Mouse (Mus musculus) gastrocnemius, adult 18-20 months (tissue): Measurements from ENCODE around the gene Gnb1l. TPM values are rescaled to one million over a fixed set of nuclear protein-coding genes. Genes with fewer than 3 reads are reported as not detected.

Source experiments
- DNase-seq: peaks from one replicate; pipeline ENCODE4 v3.0.0; 2021; ENCODE audit warnings: low spot score
- long read RNA-seq, 2 experiments: library from polyadenylated mRNA; stranded (forward); transcript quantifications; one replicate each; pipeline ENCODE4 v2.0.0; 2021
- total RNA-seq, 2 experiments: library from RNA; stranded (reverse); gene quantifications; 2 replicates each; pipeline ENCODE4 v1.2.3; 2021

Gene Gnb1l
- 1 to 10 TPM; 3.2 to 5.0 TPM for total RNA-seq
- long read RNA-seq, experiment 1, partial matches to known transcripts, result 0 of 3 reads
- long read RNA-seq, experiment 1, other reads (novel, unspliced or antisense), result 3 of 3 reads
- long read RNA-seq, experiment 2, transcript Gnb1l-202 (8 exons, 3,549 nt), result major isoform, 5 of 8 reads
- long read RNA-seq, experiment 2, partial matches to known transcripts, result 1 of 8 reads
- long read RNA-seq, experiment 2, other reads (novel, unspliced or antisense), result 0 of 8 reads

GRCm38 (mm10) chr16:18498558-18498990, at the start of gene Gnb1l, which contains the start of gene Rtl10:
Gnb1l (plus strand) TSS chr16:18498713.
Rtl10 (plus strand) TSS chr16:18498901.
- DNase-seq, result peak; percentile 93

- no peak for DNase-seq
These were observed 49.5 kb upstream of the Gnb1l start for GRCm38 (mm10) chr16:18449005-18449404.

- DNase-seq, result no peak
These were observed 46.9 kb upstream of the Gnb1l start for GRCm38 (mm10) chr16:18451486-18452181.

GRCm38 (mm10) chr16:18452361-18452862, 46.1 kb upstream of the Gnb1l start:
- DNase-seq, result no peak

- no peak for DNase-seq
These were observed 44.7 kb upstream of the Gnb1l start for GRCm38 (mm10) chr16:18453846-18454245.

GRCm38 (mm10) chr16:18455407-18455806, 43.1 kb upstream of the Gnb1l start:
- no peak for DNase-seq

GRCm38 (mm10) chr16:18458661-18459060, 39.9 kb upstream of the Gnb1l start:
- DNase-seq, result no peak

- DNase-seq, result no peak
These were observed 39.1 kb upstream of the Gnb1l start for GRCm38 (mm10) chr16:18459335-18459954.

- no peak for DNase-seq
These were observed 38.5 kb upstream of the Gnb1l start for GRCm38 (mm10) chr16:18459955-18460370.

GRCm38 (mm10) chr16:18460826-18461225, 37.7 kb upstream of the Gnb1l start:
- no peak for DNase-seq

GRCm38 (mm10) chr16:18462031-18462430, 36.5 kb upstream of the Gnb1l start:
- no peak for DNase-seq

GRCm38 (mm10) chr16:18462598-18462997, 35.9 kb upstream of the Gnb1l start:
- no peak for DNase-seq

- peak; percentile 58 for DNase-seq
These were observed 34.2 kb upstream of the Gnb1l start for GRCm38 (mm10) chr16:18464271-18464670.

GRCm38 (mm10) chr16:18470829-18471228, 27.7 kb upstream of the Gnb1l start:
- no peak for DNase-seq

- DNase-seq, result no peak
These were observed 27.0 kb upstream of the Gnb1l start for GRCm38 (mm10) chr16:18471381-18471955.

GRCm38 (mm10) chr16:18471976-18472375, 26.5 kb upstream of the Gnb1l start:
- DNase-seq, result no peak

GRCm38 (mm10) chr16:18472416-18472815, 26.1 kb upstream of the Gnb1l start:
- no peak for DNase-seq

GRCm38 (mm10) chr16:18472976-18473375, 25.5 kb upstream of the Gnb1l start:
- DNase-seq, result no peak

GRCm38 (mm10) chr16:18474021-18474420, 24.5 kb upstream of the Gnb1l start:
- DNase-seq, result no peak

- DNase-seq, result no peak
These were observed 20.5 kb upstream of the Gnb1l start for GRCm38 (mm10) chr16:18477996-18478395.

GRCm38 (mm10) chr16:18479667-18480066, 18.8 kb upstream of the Gnb1l start:
- no peak for DNase-seq

GRCm38 (mm10) chr16:18480933-18481485, 17.5 kb upstream of the Gnb1l start:
- no peak for DNase-seq
